ENCODE assay signal across 8 mouse cellular contexts in the genomic region with DNA sequence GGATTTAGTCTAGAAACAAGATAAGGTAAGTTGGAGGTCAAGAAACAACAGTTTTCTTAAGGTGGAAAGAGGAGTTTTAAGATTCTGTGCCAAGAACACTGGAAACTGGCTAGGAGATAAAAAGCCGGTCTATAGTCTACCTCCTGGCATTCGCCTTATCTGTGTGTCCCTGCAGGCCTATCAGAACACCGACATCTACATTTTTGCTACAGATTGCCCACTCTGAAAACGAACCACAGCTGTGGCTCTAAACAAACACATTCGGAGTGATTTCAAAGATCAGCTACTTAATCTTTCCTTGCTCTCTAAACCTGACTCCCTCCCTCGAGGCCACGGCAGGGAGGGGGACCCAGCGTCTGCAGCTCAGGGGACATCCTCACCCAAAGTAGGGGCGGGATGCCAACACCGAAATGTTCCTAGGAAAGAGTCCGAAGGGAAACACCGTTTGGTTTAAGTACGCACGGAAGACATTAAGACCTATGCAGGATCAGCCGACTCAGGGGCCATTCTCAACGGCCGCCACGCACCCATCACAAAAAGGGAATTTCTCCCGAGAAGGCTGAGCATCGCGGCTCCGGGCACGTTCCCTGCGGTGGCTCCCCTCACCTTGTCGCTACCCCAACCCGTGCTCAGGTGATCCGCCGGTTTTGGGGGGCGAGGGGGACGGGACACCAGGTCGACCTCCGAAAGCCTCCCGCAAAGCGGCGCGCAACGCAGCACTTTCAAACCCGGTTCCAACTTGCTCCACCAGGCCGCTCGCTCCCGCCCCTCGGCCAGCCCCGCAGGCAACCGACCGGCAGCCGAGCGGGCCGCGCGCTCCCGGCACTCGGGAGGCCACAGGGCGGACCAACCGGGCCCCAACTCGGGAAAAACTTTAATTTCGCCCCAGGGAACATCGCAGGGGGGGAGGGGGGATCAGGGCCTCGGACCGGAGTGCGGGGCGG. TPM values are rescaled to one million over a fixed set of nuclear protein-coding genes. Genes with fewer than 3 reads are reported as not detected.
DNase-seq lines count a peak whose midpoint lies in the region; ATAC-seq and TF ChIP-seq lines count a peak whose summit lies in the region.

No protein-coding gene starts in this region.

- peak overlapping the region; percentile 87 for H3K4me2 ChIP-seq in stomach, embryonic 15.5 days

- peak; percentile 39 to 50 for DNase-seq in heart, adult 18-20 months
- no peak for DNase-seq in heart, adult 8-10 months (ENCODE audit: low spot score)
- DNase-seq in MEL-GATA-1-ER (ENCODE audit: extremely low read depth, low read depth) = peak; percentile 50
- peak; percentile 52 for DNase-seq in induced T-regulatory cell, adult 2 months (ENCODE audit: low read depth)
- DNase-seq in lung, postnatal 10 days = peak; percentile 46
- no peak for DNase-seq in urinary bladder, adult 2 months (ENCODE audit: low spot score)

- TF ChIP-seq CTCF in embryonic fibroblast, embryonic 13.5 days (IDR thresholded peaks at IDR 0.05; ENCODE audit: borderline replicate concordance, insufficient read depth, low read length) = no peak

- no peak for TF ChIP-seq POLR2A in embryonic fibroblast, embryonic 13.5 days (IDR thresholded peaks at IDR 0.05; ENCODE audit: low read depth, low read length)

- no peak for ATAC-seq in stomach, embryonic 15.5 days (ENCODE audit: insufficient read depth, low FRiP score, low read depth)

- peaks cover 22% of the 10 kb centered on the region for H3K36me3 ChIP-seq in stomach, embryonic 15.5 days

- WGBS in stomach, embryonic 15.5 days = 2% methylated on average over 60 of the region's 61 CpGs

- H3K9ac ChIP-seq in stomach, embryonic 15.5 days = peak overlapping the region; percentile 90

- peaks cover 5% of the 10 kb centered on the region; the same call in 1 of the 2 replicates for H3K4me1 ChIP-seq in embryonic fibroblast, embryonic 13.5 days (ENCODE audit: control insufficient read depth, insufficient read depth, low read length)
- peaks cover 17% of the 10 kb centered on the region; the same call in 1 of the 2 replicates for H3K4me1 ChIP-seq in stomach, embryonic 15.5 days

- no peaks in the 10 kb centered on the region for H3K9me3 ChIP-seq in stomach, embryonic 15.5 days

- peak overlapping the region; percentile 53 for H3K27ac ChIP-seq in embryonic fibroblast, embryonic 13.5 days (ENCODE audit: insufficient read depth, low read length)
- peak overlapping the region; percentile 82 for H3K27ac ChIP-seq in stomach, embryonic 15.5 days

- H3K27me3 ChIP-seq in stomach, embryonic 15.5 days (replicated peaks) = no peaks in the 10 kb centered on the region

- peak overlapping the region; percentile 86 for H3K4me3 ChIP-seq in embryonic fibroblast, embryonic 13.5 days (ENCODE audit: insufficient read depth, low read length)
- peak overlapping the region; percentile 99 for H3K4me3 ChIP-seq in stomach, embryonic 15.5 days (replicated peaks)

RNA-seq across cellular contexts. Expression of gene Phf13, which starts 1.6 kb away (rescaled TPM):
- 1 to 10 TPM; 5.4 to 5.9 TPM for total RNA-seq in heart, adult 18-20 months (2021)
- total RNA-seq in heart, adult 8-10 months (2022) = 1 to 10 TPM; 4.6 to 5.7 (median 5.1) TPM
- 21.0 and 23.2 TPM in 2 replicates for polyA plus RNA-seq in embryonic fibroblast, embryonic 13.5 days (2011; ENCODE audit: insufficient read length, low read depth, missing spikeins)
- 22.1 and 23.4 TPM in 2 replicates for polyA plus RNA-seq in stomach, embryonic 15.5 days (2015; fragmentation: Nextera tagmentation; extraction: Ambion mirVana)
- 13.2 and 15.3 TPM in 2 replicates for polyA plus RNA-seq in urinary bladder, adult 2 months (2012; rRNA removed)

RNA-seq across cellular contexts. Expression of gene Thap3, which starts 5.7 kb away (rescaled TPM):
- 10 to 100 TPM; 10.5 to 14.9 TPM for total RNA-seq in heart, adult 18-20 months (2021)
- total RNA-seq in heart, adult 8-10 months (2022) = 10 to 100 TPM; 12.4 to 15.8 (median 13.6) TPM
- 7.4 and 10.8 TPM in 2 replicates for polyA plus RNA-seq in embryonic fibroblast, embryonic 13.5 days (2011; ENCODE audit: insufficient read length, low read depth, missing spikeins)
- polyA plus RNA-seq in stomach, embryonic 15.5 days (2015; fragmentation: Nextera tagmentation; extraction: Ambion mirVana) = 39.4 and 39.7 TPM in 2 replicates
- polyA plus RNA-seq in urinary bladder, adult 2 months (2012; rRNA removed) = 53.1 and 55.1 TPM in 2 replicates

RNA-seq across cellular contexts. Expression of gene Klhl21, which starts 14.1 kb away (rescaled TPM):
- 10 to 100 TPM; 82.1 to 83.9 TPM for total RNA-seq in heart, adult 18-20 months (2021)
- 100 to 1,000 TPM in 1 of 4 experiments, 10 to 100 TPM in 3; 87.7 to 109 (median 93.7) TPM for total RNA-seq in heart, adult 8-10 months (2022)
- polyA plus RNA-seq in embryonic fibroblast, embryonic 13.5 days (2011; ENCODE audit: insufficient read length, low read depth, missing spikeins) = 10.7 and 13.0 TPM in 2 replicates
- 13.5 and 14.0 TPM in 2 replicates for polyA plus RNA-seq in stomach, embryonic 15.5 days (2015; fragmentation: Nextera tagmentation; extraction: Ambion mirVana)
- 34.5 and 38.3 TPM in 2 replicates for polyA plus RNA-seq in urinary bladder, adult 2 months (2012; rRNA removed)

RNA-seq across cellular contexts. Expression of gene Zbtb48, which starts 33.0 kb away (rescaled TPM):
- 1 to 10 TPM; 3.4 to 3.6 TPM for total RNA-seq in heart, adult 18-20 months (2021)
- total RNA-seq in heart, adult 8-10 months (2022) = 1 to 10 TPM; 3.8 to 5.7 (median 5.0) TPM
- polyA plus RNA-seq in embryonic fibroblast, embryonic 13.5 days (2011; ENCODE audit: insufficient read length, low read depth, missing spikeins) = 5.7 and 7.5 TPM in 2 replicates
- 16.8 and 17.6 TPM in 2 replicates for polyA plus RNA-seq in stomach, embryonic 15.5 days (2015; fragmentation: Nextera tagmentation; extraction: Ambion mirVana)
- 13.5 and 16.0 TPM in 2 replicates for polyA plus RNA-seq in urinary bladder, adult 2 months (2012; rRNA removed)

RNA-seq across cellular contexts. Expression of gene Tas1r1, which starts 43.9 kb away (rescaled TPM):
- under 1 TPM; 0.10 to 0.13 TPM for total RNA-seq in heart, adult 18-20 months (2021)
- not detected for total RNA-seq in heart, adult 8-10 months (2022)
- polyA plus RNA-seq in embryonic fibroblast, embryonic 13.5 days (2011; ENCODE audit: insufficient read length, low read depth, missing spikeins) = not detected in 2 replicates
- polyA plus RNA-seq in stomach, embryonic 15.5 days (2015; fragmentation: Nextera tagmentation; extraction: Ambion mirVana) = 0.28 and 0.31 TPM in 2 replicates
- 0.04 and 0.10 TPM in 2 replicates for polyA plus RNA-seq in urinary bladder, adult 2 months (2012; rRNA removed)

Comparison
In these comparisons a context has a peak if more than half of its experiments do, and no peak if none do; other contexts are left out.
1. DNase-seq: peak in heart, adult 18-20 months (2 of 2), MEL-GATA-1-ER (single experiment), induced T-regulatory cell, adult 2 months (single experiment) and lung, postnatal 10 days (single experiment); none in heart, adult 8-10 months (single experiment) and urinary bladder, adult 2 months (single experiment).